Mouse (Mus musculus): ENCODE results near the gene Hbb-bs.
"Not testable (repeated sequence)": the region's sequence is repeated elsewhere in the genome, so short reads cannot be mapped to it uniquely, and the experiment has no call there.

The Hbb-bs gene

GRCm38 (mm10) chr7:103827808-103828207 lies at the start of gene Hbb-bs:
TSS of gene Hbb-bs (minus strand) at chr7:103828096.
- no peak for DNase-seq

DNA sequence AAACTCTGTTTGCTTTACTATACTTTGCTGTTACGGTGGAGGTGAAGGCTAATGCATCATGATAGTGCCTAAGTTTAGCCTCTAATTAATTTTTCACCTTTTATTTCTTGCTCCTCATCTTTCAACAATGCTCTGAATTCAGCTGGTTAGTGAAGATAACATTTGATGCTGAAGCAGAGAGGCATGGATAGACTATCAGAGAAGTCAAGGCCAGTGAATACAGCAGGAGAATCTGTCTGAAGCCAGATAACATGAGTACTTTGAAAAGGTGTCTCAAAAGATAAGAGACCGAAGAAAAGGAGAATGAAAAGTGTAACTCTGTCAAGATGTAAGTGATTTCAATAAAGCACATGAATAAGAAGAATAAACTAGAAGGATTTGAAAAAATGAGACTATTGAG lies 49.2 kb upstream of the Hbb-bs start:
- DNase-seq = no peak

- DNase-seq = no peak
Measured at GRCm38 (mm10) chr7:103874451-103874850, 46.6 kb upstream of the Hbb-bs start.

DNA sequence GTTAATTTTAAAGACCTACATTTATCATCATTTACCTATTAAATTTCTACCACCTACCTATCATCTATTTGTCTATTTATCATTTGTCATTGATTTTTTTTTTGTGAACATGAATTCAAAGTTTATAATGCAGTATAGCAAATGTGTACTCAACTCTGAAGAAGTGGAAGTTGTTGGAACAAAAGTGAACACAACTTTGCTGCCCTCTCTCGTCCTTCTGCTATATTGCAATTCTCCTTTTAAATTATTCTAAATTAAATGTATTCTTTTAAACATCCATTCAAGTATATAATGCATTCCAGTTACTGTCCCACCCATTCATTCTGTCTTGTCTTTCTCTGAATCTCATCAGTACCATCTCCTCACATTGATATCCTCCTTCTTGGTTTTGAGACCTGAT lies 45.2 kb upstream of the Hbb-bs start:
- no peak for DNase-seq

GRCm38 (mm10) chr7:103870667-103871066 lies 42.8 kb upstream of the Hbb-bs start:
- DNase-seq = no peak

DNA sequence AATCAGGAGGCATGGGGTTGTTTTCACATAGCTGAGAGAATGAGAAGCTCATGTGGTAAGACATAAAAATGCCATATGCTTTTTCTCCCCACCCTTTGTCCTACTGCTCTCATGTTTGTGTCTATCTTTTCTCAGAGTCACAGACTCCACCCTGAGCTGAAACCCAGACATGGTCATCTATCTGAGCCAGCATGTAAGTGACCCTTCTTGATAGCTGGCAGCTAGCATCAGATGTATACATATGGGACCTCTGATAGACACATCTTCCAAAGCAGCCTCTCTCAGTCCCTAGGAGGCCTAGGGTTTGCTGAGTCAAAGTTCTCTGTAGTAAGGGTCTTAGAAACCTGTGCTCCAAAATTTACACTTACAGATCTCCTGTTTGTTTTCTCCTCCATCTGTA lies 37.8 kb upstream of the Hbb-bs start:
- no peak for DNase-seq

DNA sequence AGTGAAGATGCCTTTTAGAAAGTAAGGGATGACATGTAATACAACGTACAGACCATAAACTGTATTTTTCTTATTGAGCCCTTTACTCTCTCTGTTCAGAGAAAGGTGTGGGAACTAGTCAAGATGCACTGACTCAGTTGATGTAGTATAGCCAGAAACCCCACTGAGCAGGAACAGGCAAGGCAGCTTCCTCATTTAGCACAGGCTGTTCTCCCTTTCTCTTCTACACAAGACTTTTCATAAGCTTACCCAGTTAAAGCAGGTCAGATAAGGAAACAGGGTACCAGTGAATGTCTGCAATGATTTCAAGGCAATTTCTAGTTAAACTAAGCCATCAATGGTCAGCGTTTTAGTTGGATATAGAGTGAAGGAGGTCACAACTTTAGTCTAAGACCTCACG lies 33.6 kb upstream of the Hbb-bs start:
- no peak for DNase-seq

DNA sequence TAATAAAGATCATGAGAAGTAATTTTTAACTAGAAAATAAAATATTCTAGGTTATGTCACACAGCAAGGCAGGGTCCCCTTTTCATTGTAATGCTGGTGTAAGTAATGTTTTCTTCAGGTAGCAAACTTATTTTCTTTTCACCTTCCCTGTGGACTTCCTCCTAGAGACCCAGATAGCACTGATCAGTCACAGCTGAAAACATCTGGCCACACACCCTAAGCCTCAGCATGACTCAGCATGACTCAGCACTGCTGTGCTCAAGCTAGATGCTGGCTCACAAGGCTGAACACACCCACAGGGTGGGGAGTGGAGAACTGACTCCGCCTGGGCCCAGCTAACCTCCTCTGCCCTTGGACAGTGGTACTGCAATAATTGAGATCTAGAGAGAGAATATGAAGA lies 33.0 kb upstream of the Hbb-bs start:
- DNase-seq = no peak

DNA sequence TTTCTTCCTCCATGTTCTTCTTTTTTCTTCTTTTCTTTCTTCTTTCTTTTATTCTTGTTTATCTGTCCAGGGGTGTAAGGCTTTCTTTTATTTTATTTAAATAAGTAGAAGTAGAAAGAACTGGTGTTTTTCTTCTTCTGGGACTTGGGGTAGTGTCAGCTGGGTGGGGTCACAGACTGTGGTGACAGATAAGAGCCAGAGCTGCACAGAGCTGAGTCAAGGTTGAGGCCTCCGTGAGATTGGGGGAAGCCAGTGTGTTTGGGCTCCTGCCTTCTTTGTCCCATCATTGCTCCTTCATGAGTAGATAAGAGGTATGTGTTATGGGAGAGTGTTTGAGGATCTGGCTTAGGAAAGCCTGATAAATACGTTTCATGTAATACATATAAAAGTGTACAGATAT lies 31.2 kb upstream of the Hbb-bs start:
- no peak for DNase-seq

- DNase-seq = no peak
Measured at GRCm38 (mm10) chr7:103854669-103855068, 26.8 kb upstream of the Hbb-bs start.

- DNase-seq = no peak
Measured at GRCm38 (mm10) chr7:103853090-103853489, 25.2 kb upstream of the Hbb-bs start, which contains the start of gene Hbb-y. TSS of gene Hbb-y (minus strand) at chr7:103853216.

- no peak for DNase-seq
Measured at GRCm38 (mm10) chr7:103844525-103845325, 16.8 kb upstream of the Hbb-bs start.

DNA sequence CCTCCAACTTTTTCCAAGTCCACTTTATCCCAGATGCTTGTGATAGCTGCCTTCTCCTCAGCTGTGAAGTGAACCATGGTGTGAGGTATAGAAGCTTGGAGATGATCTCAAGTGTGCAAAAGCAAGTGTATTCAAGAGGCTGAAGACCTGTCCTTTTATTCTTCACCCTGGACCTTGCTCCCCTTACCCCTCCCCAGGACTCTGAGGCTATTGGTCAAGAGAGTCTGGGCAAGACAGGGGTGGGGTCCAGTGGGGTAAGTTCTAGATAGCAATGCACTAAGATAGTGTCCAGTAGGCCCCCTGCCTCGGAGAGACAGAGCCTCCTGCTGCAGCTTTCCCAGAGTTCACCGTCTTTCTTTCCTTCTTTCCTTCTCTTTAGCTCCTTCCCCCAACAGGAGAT lies 15.1 kb upstream of the Hbb-bs start, which contains the start of gene Hbb-bh1:
Gene Hbb-bh1 (minus strand): TSS at position 131 of the 400 bp plus-strand sequence.
- no peak for DNase-seq

- DNase-seq = no peak
Measured at GRCm38 (mm10) chr7:103840268-103840667, 12.4 kb upstream of the Hbb-bs start, which contains the start of gene Hbb-bh2. TSS of gene Hbb-bh2 (minus strand) at chr7:103840520.

DNA sequence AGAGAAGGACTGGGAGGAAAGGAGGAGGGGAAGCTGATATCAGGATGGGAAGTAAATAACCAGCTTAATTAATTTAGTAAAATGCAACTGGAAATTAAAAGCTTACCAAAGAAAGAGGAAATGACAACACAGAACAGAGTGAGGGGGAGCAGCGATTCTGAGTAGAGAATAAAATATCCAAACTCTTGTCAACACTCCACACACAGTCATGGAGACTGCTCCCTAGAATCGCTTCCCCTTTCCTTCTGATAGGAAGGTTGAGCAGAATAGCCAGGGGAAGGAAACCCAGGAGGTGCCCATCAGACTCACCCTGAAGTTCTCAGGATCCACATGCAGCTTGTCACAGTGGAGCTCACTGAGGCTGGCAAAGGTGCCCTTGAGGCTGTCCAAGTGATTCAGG lies 757 bp downstream of the Hbb-bs start:
- not testable (repeated sequence) for DNase-seq

DNA sequence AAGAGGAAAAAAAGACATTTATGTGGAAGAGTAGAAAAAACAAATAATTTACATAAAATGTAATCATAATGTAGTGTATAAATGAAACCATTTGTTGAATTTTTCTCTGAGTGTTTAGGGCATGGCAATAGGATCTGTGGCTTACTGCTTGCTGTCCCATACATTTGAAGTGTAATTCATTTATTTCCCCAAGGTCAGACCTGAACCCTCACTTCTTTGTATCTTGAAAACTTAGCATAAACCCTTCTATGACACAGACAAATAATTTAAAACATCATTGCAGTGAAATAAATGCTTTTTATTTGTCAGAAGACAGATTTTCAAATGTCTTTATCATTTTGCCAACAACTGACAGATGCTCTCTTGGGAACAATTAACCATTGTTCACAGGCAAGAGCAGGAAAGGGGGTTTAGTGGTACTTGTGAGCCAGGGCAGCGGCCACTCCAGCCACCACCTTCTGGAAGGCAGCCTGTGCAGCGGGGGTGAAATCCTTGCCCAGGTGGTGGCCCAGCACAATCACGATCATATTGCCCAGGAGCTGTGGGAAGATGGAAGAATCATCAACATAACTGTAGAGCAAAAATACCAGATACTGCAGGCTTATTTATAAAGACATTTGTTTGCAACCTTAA lies 1.5 kb downstream of the Hbb-bs start:
- no peak for DNase-seq

- no peak for DNase-seq
Measured at GRCm38 (mm10) chr7:103825536-103826254, 2.2 kb downstream of the Hbb-bs start.

DNA sequence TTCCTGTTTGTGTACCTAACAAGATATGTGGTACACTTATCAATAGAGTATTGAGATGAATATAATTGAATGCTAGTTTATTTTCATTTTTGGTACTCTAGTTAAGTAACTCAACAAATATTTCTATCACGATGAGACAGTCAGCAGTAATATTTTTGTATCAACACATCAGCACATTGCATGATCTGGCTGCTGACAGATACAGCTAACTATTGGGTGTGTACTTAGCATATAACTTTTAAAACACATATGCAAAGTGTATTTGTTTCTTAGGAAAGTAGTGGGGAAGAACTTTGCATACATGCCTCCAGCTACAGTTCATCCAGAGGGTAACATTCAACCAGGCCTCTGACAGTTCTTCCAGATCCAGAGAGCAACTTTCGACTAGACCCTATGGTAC lies 3.3 kb downstream of the Hbb-bs start:
- no peak for DNase-seq

- not testable (repeated sequence) for DNase-seq
Measured at GRCm38 (mm10) chr7:103815085-103815484, 12.8 kb downstream of the Hbb-bs start.

GRCm38 (mm10) chr7:103813766-103814165 lies 14.1 kb downstream of the Hbb-bs start, which contains the start of gene Hbb-bt:
TSS of gene Hbb-bt (minus strand) at chr7:103813996.
- DNase-seq = no peak

DNA sequence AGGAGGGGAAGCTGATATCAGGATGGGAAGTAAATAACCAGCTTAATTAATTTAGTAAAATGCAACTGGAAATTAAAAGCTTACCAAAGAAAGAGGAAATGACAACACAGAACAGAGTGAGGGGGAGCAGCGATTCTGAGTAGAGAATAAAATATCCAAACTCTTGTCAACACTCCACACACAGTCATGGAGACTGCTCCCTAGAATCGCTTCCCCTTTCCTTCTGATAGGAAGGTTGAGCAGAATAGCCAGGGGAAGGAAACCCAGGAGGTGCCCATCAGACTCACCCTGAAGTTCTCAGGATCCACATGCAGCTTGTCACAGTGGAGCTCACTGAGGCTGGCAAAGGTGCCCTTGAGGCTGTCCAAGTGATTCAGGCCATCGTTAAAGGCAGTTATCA lies 14.7 kb downstream of the Hbb-bs start:
- not testable (repeated sequence) for DNase-seq

- no peak for DNase-seq
Measured at GRCm38 (mm10) chr7:103812174-103812573, 15.7 kb downstream of the Hbb-bs start.

DNA sequence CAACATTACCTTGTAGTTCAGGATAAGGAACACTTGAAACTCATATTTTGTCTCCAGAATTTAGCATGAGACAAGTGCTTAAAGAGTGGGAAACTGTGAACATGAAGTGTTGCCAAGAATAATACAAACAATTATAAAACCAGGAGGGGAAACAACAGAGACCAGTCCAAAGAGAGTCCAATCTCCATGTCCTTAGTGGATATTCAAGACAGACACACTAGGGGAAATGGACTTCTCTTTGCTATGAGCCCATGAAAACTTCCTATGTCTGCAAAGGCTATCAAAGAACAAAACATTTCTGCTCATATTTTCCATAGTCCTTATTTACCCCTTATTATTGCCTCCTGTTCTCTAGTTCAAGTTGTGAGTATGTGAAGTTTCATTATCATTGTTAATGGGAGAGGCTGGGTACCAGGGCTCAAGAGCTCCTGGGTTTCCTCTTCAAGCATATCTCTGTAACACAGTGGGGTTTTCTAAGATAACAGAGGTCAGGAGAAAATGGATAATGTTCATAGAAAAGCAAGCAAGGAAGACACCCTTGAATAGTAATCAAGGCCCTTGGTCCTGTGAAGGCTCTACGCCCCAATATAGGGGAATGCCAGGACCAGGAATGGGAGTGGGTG lies 16.6 kb downstream of the Hbb-bs start:
- no peak for DNase-seq
